Mouse (Mus musculus) hindbrain, postnatal 0 days (tissue): Measurements from ENCODE around the gene Dck. TPM values are rescaled to one million over a fixed set of nuclear protein-coding genes. Genes with fewer than 3 reads are reported as not detected.

Experiments used
- ATAC-seq: fragments of 200-750 bp; cut with Nextera tagmentation; 2 replicates; pipeline ENCODE4 v1.8.0; 2017; ENCODE audit warnings: mild to moderate bottlenecking, moderate TSS enrichment, moderate library complexity
- DNase-seq: peaks from one replicate; pipeline ENCODE4 v3.0.0-alpha.2; 2015; ENCODE audit warnings: low spot score
- H3K27ac ChIP-seq: fragments of 300-500 bp; sonication (generic); 2 replicates; pipeline ENCODE4 v1.5.1; 2014; ENCODE audit warnings: mild to moderate bottlenecking
- H3K27me3 ChIP-seq: fragments of 300-500 bp; sonication (generic); 2 replicates; pipeline ENCODE4 v1.6.1; 2014; ENCODE audit warnings: low read length, mixed read lengths; ENCODE audit not compliant: insufficient read depth
- H3K36me3 ChIP-seq: fragments of 300-500 bp; sonication (generic); 2 replicates; pipeline ENCODE4 v1.6.1; 2014; ENCODE audit warnings: low read length, mixed read lengths; ENCODE audit not compliant: insufficient read depth
- H3K4me1 ChIP-seq: fragments of 300-500 bp; sonication (generic); 2 replicates; pipeline ENCODE4 v1.6.1; 2014; ENCODE audit warnings: antibody characterized with exemption, low read length, mixed read lengths; ENCODE audit not compliant: insufficient read depth
- H3K4me2 ChIP-seq: fragments of 300-500 bp; sonication (generic); 2 replicates; pipeline ENCODE4 v1.6.1; 2014; ENCODE audit warnings: low read depth, mild to moderate bottlenecking, low read length, moderate library complexity, mixed read lengths
- H3K4me3 ChIP-seq: fragments of 300-500 bp; sonication (generic); 2 replicates; pipeline ENCODE4 v1.5.1; 2014; ENCODE audit warnings: low read length
- H3K9ac ChIP-seq: fragments of 300-500 bp; sonication (generic); replicated peaks from 2 replicates; pipeline ENCODE4 v1.6.1; 2014; ENCODE audit warnings: mild to moderate bottlenecking, low read length, moderate library complexity, mixed read lengths
- H3K9me3 ChIP-seq: fragments of 300-500 bp; sonication (generic); 2 replicates; pipeline ENCODE4 v1.6.1; 2016; ENCODE audit warnings: low read length, mixed read lengths
- CTCF ChIP-seq: IDR thresholded peaks from 2 replicates; pipeline ENCODE4 v1.5.1; 2016; ENCODE audit warnings: antibody characterized with exemption, control low read depth, low read depth
- WGBS: fragments of 180-500 bp; shearing (Covaris S2); extraction: QIAGEN DNeasy Blood & Tissue Kit; methylation state at CpG from one replicate; pipeline ENCODE4 v1.1.7; 2014; 5-methylcytosine and 5-hydroxymethylcytosine counted together
- polyA plus RNA-seq: library from polyadenylated mRNA; unstranded; fragments of >200 nt; fragmentation: Nextera tagmentation; extraction: Ambion mirVana; gene quantifications from 2 replicates; pipeline ENCODE4 v1.2.1, GENCODE M21; 2015
- total RNA-seq: library from RNA; depleted of rRNA; stranded (reverse); fragments of >200 nt; gene quantifications from 2 replicates; pipeline ENCODE4 v1.2.3, GENCODE M21; 2014

The Dck gene
- total and polyA plus RNA-seq, 2 experiments from 2014 or later = 22.3 to 29.7 TPM

GRCm38 (mm10) chr5:88805616-88806015 is 40.8 kb downstream of the Dck start:
- H3K4me1 ChIP-seq = 0 out of 2 replicates have a peak, but pooled peaks cover 4% of the 10 kb centered on the region
- ATAC-seq (no peak), DNase-seq (no peak)
- 75% methylated on average over 4 of the region's 4 CpGs for WGBS
- H3K36me3 ChIP-seq = no peaks in the 10 kb centered on the region
- H3K27me3 ChIP-seq = no peaks in the 10 kb centered on the region
- TF ChIP-seq CTCF = no peak
- no peaks in the 10 kb centered on the region for H3K9me3 ChIP-seq
- H3K4me2 ChIP-seq = no peak overlapping the region
- H3K27ac ChIP-seq = no peak overlapping the region
- no peak overlapping the region for H3K4me3 ChIP-seq
- H3K9ac ChIP-seq = no peak overlapping the region

GRCm38 (mm10) chr5:88806278-88806677 is 41.5 kb downstream of the Dck start:
- H3K27ac ChIP-seq = no peak overlapping the region
- ATAC-seq (0 out of 2 replicates have a peak, but pooled peaks have one; percentile 43), DNase-seq (no peak)
- H3K4me2 ChIP-seq = no peak overlapping the region
- no peak for TF ChIP-seq CTCF
- no peak overlapping the region for H3K9ac ChIP-seq
- no peaks in the 10 kb centered on the region for H3K9me3 ChIP-seq
- 35% methylated on average over 5 of the region's 5 CpGs for WGBS
- H3K4me1 ChIP-seq = 0 out of 2 replicates have a peak, but pooled peaks cover 4% of the 10 kb centered on the region
- no peak overlapping the region for H3K4me3 ChIP-seq
- H3K27me3 ChIP-seq = no peaks in the 10 kb centered on the region
- H3K36me3 ChIP-seq = no peaks in the 10 kb centered on the region

- Histone ChIP-seq H3K27me3 (no peaks in the 10 kb centered on the region), H3K4me2 (0 out of 2 replicates have a peak overlapping the region, but pooled peaks have one; percentile 2), H3K27ac (no peak overlapping the region), H3K9ac (no peak overlapping the region), H3K9me3 (no peaks in the 10 kb centered on the region), H3K4me3 (no peak overlapping the region), H3K4me1 (0 out of 2 replicates have a peak, but pooled peaks cover 4% of the 10 kb centered on the region), H3K36me3 (no peaks in the 10 kb centered on the region)
- 24% methylated on average over 9 of the region's 9 CpGs for WGBS
- no peak for TF ChIP-seq CTCF
- peak; percentile 37 for DNase-seq
- ATAC-seq = 0 out of 2 replicates have a peak, but pooled peaks have one; percentile 43
Observed at GRCm38 (mm10) chr5:88807342-88807741, 42.5 kb downstream of the Dck start.

GRCm38 (mm10) chr5:88813188-88813587 is 48.4 kb downstream of the Dck start:
- no peak for ATAC-seq
- no peak for TF ChIP-seq CTCF

GRCm38 (mm10) chr5:88814552-88814951 is 49.8 kb downstream of the Dck start:
- Histone ChIP-seq H3K4me1 (no peaks in the 10 kb centered on the region), H3K27ac (no peak overlapping the region), H3K36me3 (no peaks in the 10 kb centered on the region), H3K4me2 (no peak overlapping the region), H3K27me3 (no peaks in the 10 kb centered on the region), H3K9ac (no peak overlapping the region), H3K4me3 (no peak overlapping the region), H3K9me3 (no peaks in the 10 kb centered on the region)
- peak; percentile 72; the same call in 1 of the 2 replicates for ATAC-seq
- TF ChIP-seq CTCF = no peak
- WGBS = 62% methylated on average over 4 of the region's 4 CpGs
- DNase-seq = peak; percentile 48

More at GRCm38 (mm10) chr5:88813188-88813587, 48.4 kb downstream of the Dck start:
- Histone ChIP-seq H3K36me3 (no peaks in the 10 kb centered on the region), H3K4me3 (no peak overlapping the region), H3K4me1 (no peaks in the 10 kb centered on the region), H3K9ac (no peak overlapping the region), H3K27me3 (no peaks in the 10 kb centered on the region), H3K9me3 (no peaks in the 10 kb centered on the region), H3K27ac (no peak overlapping the region), H3K4me2 (no peak overlapping the region)
- WGBS = 85% methylated on average over 2 of the region's 2 CpGs
- DNase-seq = no peak

GRCm38 (mm10) chr5:88821542-88821941 is 56.7 kb downstream of the Dck start:
- H3K4me1 ChIP-seq = no peaks in the 10 kb centered on the region
- ATAC-seq = no peak
- no peak overlapping the region for H3K27ac ChIP-seq
- H3K9me3 ChIP-seq = no peaks in the 10 kb centered on the region
- H3K4me3 ChIP-seq = no peak overlapping the region
- TF ChIP-seq CTCF = no peak
- H3K27me3 ChIP-seq = no peaks in the 10 kb centered on the region
- H3K4me2 ChIP-seq = no peak overlapping the region
- no peaks in the 10 kb centered on the region for H3K36me3 ChIP-seq
- whole genome bisulfite sequencing = 52% methylated on average over 1 of the region's 1 CpGs
- no peak overlapping the region for H3K9ac ChIP-seq
- DNase-seq = no peak

GRCm38 (mm10) chr5:88824838-88825237 is 60.0 kb downstream of the Dck start:
- no peaks in the 10 kb centered on the region for H3K9me3 ChIP-seq
- H3K36me3 ChIP-seq = no peaks in the 10 kb centered on the region
- no peak overlapping the region for H3K9ac ChIP-seq
- no peaks in the 10 kb centered on the region for H3K27me3 ChIP-seq
- H3K27ac ChIP-seq = no peak overlapping the region
- no peak overlapping the region for H3K4me3 ChIP-seq
- TF ChIP-seq CTCF = no peak
- H3K4me1 ChIP-seq = no peaks in the 10 kb centered on the region
- DNase-seq (peak; percentile 9), ATAC-seq (peak; percentile 80)
- H3K4me2 ChIP-seq = no peak overlapping the region
- 68% methylated on average over 10 of the region's 10 CpGs for WGBS
